Mouse (Mus musculus) heart, postnatal 0 days (tissue): Measurements from ENCODE around the gene Gm42906.

Experiments
- CTCF ChIP-seq: IDR thresholded peaks from 2 replicates; pipeline ENCODE4 v1.5.1; 2016; ENCODE audit warnings: antibody characterized with exemption, control low read depth, low read depth
- EP300 ChIP-seq: IDR thresholded peaks from 2 replicates; pipeline ENCODE4 v1.6.1; 2016; ENCODE audit warnings: antibody characterized with exemption, low read depth

DNA sequence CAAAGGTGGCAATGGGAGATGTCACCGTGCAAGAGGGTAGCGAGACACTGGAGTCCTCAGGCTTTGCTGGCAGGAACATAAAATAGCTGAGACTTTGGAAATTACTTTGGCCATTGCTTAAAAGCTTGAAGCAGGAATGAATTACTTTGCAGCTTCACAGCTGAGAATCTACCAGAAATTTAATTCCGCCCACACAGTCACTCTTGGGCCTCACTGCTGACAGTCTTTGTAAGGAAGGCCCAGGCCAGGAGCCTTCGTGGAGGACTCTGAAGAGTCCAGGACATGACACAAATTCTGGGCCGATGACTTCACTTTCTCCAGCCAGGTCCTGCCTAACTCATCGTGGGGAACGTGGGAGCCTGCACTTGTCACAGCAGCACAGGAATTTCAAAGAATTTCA, 405.9 kb downstream of the Gm42906 start:
- no peak for TF ChIP-seq CTCF
- TF ChIP-seq EP300, result no peak
